Mouse (Mus musculus) heart, embryonic 16.5 days (tissue): ENCODE measurements around the gene Chia1. TPM values are rescaled to one million over a fixed set of nuclear protein-coding genes. Genes with fewer than 3 reads are reported as not detected.
"Not testable (repeated sequence)": the region's sequence is repeated elsewhere in the genome, so short reads cannot be mapped to it uniquely, and the experiment has no call there.

Experiments
- ATAC-seq: fragments of 200-750 bp; cut with Nextera tagmentation; replicated peaks from 2 replicates; pipeline ENCODE4 v1.8.0; 2017; ENCODE audit warnings: moderate number of reproducible peaks; ENCODE audit not compliant: insufficient read depth, low FRiP score; ENCODE audit errors: extremely low read depth
- H3K27ac ChIP-seq: fragments of 300-500 bp; sonication (generic); 2 replicates; pipeline ENCODE4 v1.5.1; 2014; ENCODE audit warnings: mild to moderate bottlenecking, low read length, control low read depth, moderate library complexity
- H3K27me3 ChIP-seq: fragments of 300-500 bp; sonication (generic); 2 replicates; pipeline ENCODE4 v1.6.1; 2014; ENCODE audit warnings: low read length, mixed read lengths; ENCODE audit not compliant: control insufficient read depth, insufficient read depth
- H3K36me3 ChIP-seq: fragments of 300-500 bp; sonication (generic); 2 replicates; pipeline ENCODE4 v1.6.1; 2014; ENCODE audit not compliant: control insufficient read depth, insufficient read depth
- H3K4me1 ChIP-seq: fragments of 300-500 bp; sonication (generic); 2 replicates; pipeline ENCODE4 v1.6.1; 2014; ENCODE audit warnings: low read length, mixed read lengths; ENCODE audit not compliant: control insufficient read depth, insufficient read depth
- H3K4me2 ChIP-seq: fragments of 300-500 bp; sonication (generic); 2 replicates; pipeline ENCODE4 v1.6.1; 2014; ENCODE audit warnings: low read depth, mild to moderate bottlenecking, control low read depth, low read length
- H3K4me3 ChIP-seq: fragments of 300-500 bp; sonication (generic); 2 replicates; pipeline ENCODE4 v1.5.1; 2014; ENCODE audit warnings: mild to moderate bottlenecking, control low read depth, low read length
- H3K9ac ChIP-seq: fragments of 300-500 bp; sonication (generic); 2 replicates; pipeline ENCODE4 v1.6.1; 2014; ENCODE audit warnings: low read length, control low read depth
- H3K9me3 ChIP-seq: fragments of 300-500 bp; sonication (generic); replicated peaks from 2 replicates; pipeline ENCODE4 v1.6.1; 2016; ENCODE audit warnings: low read length; ENCODE audit not compliant: control insufficient read depth
- WGBS: fragments of 180-500 bp; shearing (Covaris S2); extraction: QIAGEN DNeasy Blood & Tissue Kit; methylation state at CpG from one replicate; pipeline ENCODE4 v1.1.7; 2014; 5-methylcytosine and 5-hydroxymethylcytosine counted together
- polyA plus RNA-seq: library from polyadenylated mRNA; unstranded; fragments of >200 nt; fragmentation: Nextera tagmentation; extraction: Ambion mirVana; gene quantifications from 2 replicates; pipeline ENCODE4 v1.2.1, GENCODE M21; 2015

The Chia1 gene
- 0.08 TPM in 1 of 2 replicates, not detected in the other for polyA plus RNA-seq

- no peaks in the 10 kb centered on the region for H3K4me1 ChIP-seq
- no peak within 1 kb of the TSS for H3K27ac ChIP-seq
- H3K27me3 ChIP-seq = no peaks in the 10 kb centered on the region
- H3K9ac ChIP-seq = no peak within 1 kb of the TSS
- H3K36me3 ChIP-seq = no peaks in the 10 kb centered on the region
- H3K4me2 ChIP-seq = no peak within 1 kb of the TSS
- H3K4me3 ChIP-seq = no peak within 1 kb of the TSS
- 69% methylated on average over 3 of the region's 3 CpGs for WGBS
- ATAC-seq = no peak
- H3K9me3 ChIP-seq = no peaks in the 10 kb centered on the region
Measured at GRCm38 (mm10) chr3:106112929-106113328, at the start of gene Chia1. TSS of gene Chia1 (plus strand) at chr3:106113229.

GRCm38 (mm10) chr3:106067707-106068106, 45.3 kb upstream of the Chia1 start:
- 32% methylated on average over 5 of the region's 5 CpGs for WGBS
- not testable (repeated sequence) for H3K27ac ChIP-seq, ATAC-seq, H3K9ac ChIP-seq, H3K4me2 ChIP-seq, H3K9me3 ChIP-seq, H3K4me3 ChIP-seq, H3K36me3 ChIP-seq, H3K4me1 ChIP-seq, H3K27me3 ChIP-seq

GRCm38 (mm10) chr3:106070994-106071393, 42.0 kb upstream of the Chia1 start:
- Histone ChIP-seq H3K4me2 (no peak overlapping the region), H3K9me3 (no peaks in the 10 kb centered on the region), H3K4me3 (no peak overlapping the region), H3K4me1 (no peaks in the 10 kb centered on the region), H3K27me3 (no peaks in the 10 kb centered on the region), H3K9ac (no peak overlapping the region), H3K36me3 (no peaks in the 10 kb centered on the region), H3K27ac (no peak overlapping the region)
- WGBS = 71% methylated on average over 2 of the region's 2 CpGs
- ATAC-seq = no peak

- Histone ChIP-seq H3K4me3 (no peak overlapping the region), H3K9ac (no peak overlapping the region), H3K27me3 (no peaks in the 10 kb centered on the region), H3K27ac (no peak overlapping the region), H3K9me3 (no peaks in the 10 kb centered on the region), H3K4me1 (no peaks in the 10 kb centered on the region), H3K4me2 (no peak overlapping the region), H3K36me3 (no peaks in the 10 kb centered on the region)
- ATAC-seq = no peak
- 31% methylated on average over 1 of the region's 1 CpGs for WGBS
Measured at GRCm38 (mm10) chr3:106074824-106075223, 38.2 kb upstream of the Chia1 start.

GRCm38 (mm10) chr3:106126999-106127398, 14.0 kb downstream of the Chia1 start:
- Histone ChIP-seq H3K9ac (no peak overlapping the region), H3K9me3 (peaks cover 13% of the 10 kb centered on the region), H3K4me3 (no peak overlapping the region), H3K4me2 (no peak overlapping the region), H3K27ac (no peak overlapping the region), H3K27me3 (no peaks in the 10 kb centered on the region), H3K36me3 (no peaks in the 10 kb centered on the region), H3K4me1 (no peaks in the 10 kb centered on the region)
- ATAC-seq = no peak

- Histone ChIP-seq H3K4me2 (no peak overlapping the region), H3K9ac (no peak overlapping the region), H3K4me3 (no peak overlapping the region), H3K4me1 (no peaks in the 10 kb centered on the region), H3K27me3 (no peaks in the 10 kb centered on the region), H3K9me3 (peaks cover 9% of the 10 kb centered on the region), H3K27ac (no peak overlapping the region), H3K36me3 (no peaks in the 10 kb centered on the region)
- 60% methylated on average over 4 of the region's 4 CpGs for WGBS
- ATAC-seq = no peak
Measured at GRCm38 (mm10) chr3:106128807-106129493, 15.9 kb downstream of the Chia1 start.

- Histone ChIP-seq H3K4me3 (no peak overlapping the region), H3K9me3 (peaks cover 5% of the 10 kb centered on the region; the same call in 1 of the 2 replicates), H3K4me1 (no peaks in the 10 kb centered on the region), H3K36me3 (no peaks in the 10 kb centered on the region), H3K9ac (no peak overlapping the region), H3K27me3 (no peaks in the 10 kb centered on the region), H3K27ac (no peak overlapping the region), H3K4me2 (no peak overlapping the region)
- 0 out of 2 replicates have a peak, but pooled peaks have one; percentile 45 for ATAC-seq
- WGBS = 53% methylated on average over 5 of the region's 5 CpGs
Measured at GRCm38 (mm10) chr3:106131690-106132089, 18.7 kb downstream of the Chia1 start.

GRCm38 (mm10) chr3:106144081-106144480, 31.1 kb downstream of the Chia1 start:
- Histone ChIP-seq H3K36me3 (no peaks in the 10 kb centered on the region), H3K27ac (no peak overlapping the region), H3K9me3 (peaks cover 7% of the 10 kb centered on the region), H3K4me1 (no peaks in the 10 kb centered on the region), H3K4me3 (no peak overlapping the region), H3K27me3 (no peaks in the 10 kb centered on the region), H3K4me2 (no peak overlapping the region), H3K9ac (no peak overlapping the region)
- ATAC-seq = no peak
- 81% methylated on average over 10 of the region's 10 CpGs for WGBS

- Histone ChIP-seq H3K27me3 (no peaks in the 10 kb centered on the region), H3K9me3 (no peaks in the 10 kb centered on the region; the same call in 1 of the 2 replicates), H3K9ac (no peak overlapping the region), H3K27ac (no peak overlapping the region), H3K4me2 (no peak overlapping the region), H3K4me1 (no peaks in the 10 kb centered on the region), H3K4me3 (no peak overlapping the region), H3K36me3 (no peaks in the 10 kb centered on the region)
- no peak for ATAC-seq
- 77% methylated on average over 2 of the region's 2 CpGs for WGBS
Measured at GRCm38 (mm10) chr3:106154413-106154812, 41.4 kb downstream of the Chia1 start.
